Mouse (Mus musculus) lung, adult 2 months (tissue): ENCODE results near the gene Snx18.

Source experiments
- CTCF ChIP-seq: fragments of 200-500 bp; IDR thresholded peaks from 2 replicates; pipeline ENCODE4 v1.5.1; 2011; ENCODE audit warnings: mild to moderate bottlenecking, low read length, control low read depth; ENCODE audit not compliant: insufficient read depth
- POLR2A ChIP-seq: fragments of 200-500 bp; IDR thresholded peaks from 2 replicates; pipeline ENCODE4 v1.6.1; 2011; ENCODE audit warnings: low read depth, mild to moderate bottlenecking, control low read depth, low read length, borderline replicate concordance; ENCODE audit errors: extremely low read depth

GRCm38 (mm10) chr13:113615971-113616671 is 2.2 kb downstream of the Snx18 start:
- TF ChIP-seq POLR2A (no peak), CTCF (no peak)
